Mouse (Mus musculus): ENCODE results near the gene Gp5.
"Not testable (repeated sequence)": the region's sequence is repeated elsewhere in the genome, so short reads cannot be mapped to it uniquely, and the experiment has no call there.

Gp5 gene

GRCm38 (mm10) chr16:30310647-30311046 is at the start of gene Gp5:
Gene Gp5 (minus strand): TSS chr16:30310779.
- no peak for DNase-seq (ENCODE audit: extremely low read depth, low read depth, low spot score)

GRCm38 (mm10) chr16:30353489-30353888 is 42.9 kb upstream of the Gp5 start:
- DNase-seq (ENCODE audit: extremely low read depth, low read depth, low spot score), result not testable (repeated sequence)

- DNase-seq (ENCODE audit: extremely low read depth, low read depth, low spot score), result no peak
Measured at GRCm38 (mm10) chr16:30314236-30314635, 3.7 kb upstream of the Gp5 start.

- no peak for DNase-seq (ENCODE audit: extremely low read depth, low read depth, low spot score)
Measured at GRCm38 (mm10) chr16:30310171-30310515, 436 bp downstream of the Gp5 start.

- no peak for DNase-seq (ENCODE audit: extremely low read depth, low read depth, low spot score)
Measured at GRCm38 (mm10) chr16:30309395-30310170, 996 bp downstream of the Gp5 start.

- DNase-seq (ENCODE audit: extremely low read depth, low read depth, low spot score), result no peak
Measured at GRCm38 (mm10) chr16:30308616-30309394, 1.8 kb downstream of the Gp5 start.

GRCm38 (mm10) chr16:30307961-30308615 is 2.5 kb downstream of the Gp5 start:
- DNase-seq (ENCODE audit: extremely low read depth, low read depth, low spot score), result no peak

- DNase-seq (ENCODE audit: extremely low read depth, low read depth, low spot score), result no peak
Measured at GRCm38 (mm10) chr16:30307306-30307705, 3.3 kb downstream of the Gp5 start.

- DNase-seq (ENCODE audit: extremely low read depth, low read depth, low spot score), result no peak
Measured at GRCm38 (mm10) chr16:30306102-30306501, 4.5 kb downstream of the Gp5 start.

GRCm38 (mm10) chr16:30304236-30304635 is 6.3 kb downstream of the Gp5 start:
- no peak for DNase-seq (ENCODE audit: extremely low read depth, low read depth, low spot score)

- DNase-seq (ENCODE audit: extremely low read depth, low read depth, low spot score), result no peak
Measured at GRCm38 (mm10) chr16:30303411-30303810, 7.2 kb downstream of the Gp5 start.

GRCm38 (mm10) chr16:30302686-30303085 is 7.9 kb downstream of the Gp5 start:
- DNase-seq (ENCODE audit: extremely low read depth, low read depth, low spot score), result no peak

GRCm38 (mm10) chr16:30299711-30300277 is 10.8 kb downstream of the Gp5 start:
- DNase-seq (ENCODE audit: extremely low read depth, low read depth, low spot score), result no peak

- no peak for DNase-seq (ENCODE audit: extremely low read depth, low read depth, low spot score)
Measured at GRCm38 (mm10) chr16:30297450-30297849, 13.1 kb downstream of the Gp5 start.

- no peak for DNase-seq (ENCODE audit: extremely low read depth, low read depth, low spot score)
Measured at GRCm38 (mm10) chr16:30296601-30297275, 13.8 kb downstream of the Gp5 start.

GRCm38 (mm10) chr16:30295106-30295505 is 15.5 kb downstream of the Gp5 start:
- DNase-seq (ENCODE audit: extremely low read depth, low read depth, low spot score), result no peak

GRCm38 (mm10) chr16:30290436-30290835 is 20.1 kb downstream of the Gp5 start:
- no peak for DNase-seq (ENCODE audit: extremely low read depth, low read depth, low spot score)

- no peak for DNase-seq (ENCODE audit: extremely low read depth, low read depth, low spot score)
Measured at GRCm38 (mm10) chr16:30285701-30286100, 24.9 kb downstream of the Gp5 start.

- DNase-seq (ENCODE audit: extremely low read depth, low read depth, low spot score), result no peak
Measured at GRCm38 (mm10) chr16:30283743-30284337, 26.7 kb downstream of the Gp5 start.

GRCm38 (mm10) chr16:30282844-30283495 is 27.6 kb downstream of the Gp5 start, which contains the start of gene Lrrc15:
Gene Lrrc15 (minus strand): TSS chr16:30283256.
- DNase-seq (ENCODE audit: extremely low read depth, low read depth, low spot score), result no peak
